In genomic region chr9:48738795-48739476, GRCm38 (mm10) we compare ENCODE assay signal across 13 mouse cellular contexts.
A peak's percentile ranks its signal among the peaks of the same experiment; 100 is the strongest.
DNase-seq lines count a peak whose midpoint lies in the region; TF ChIP-seq lines count a peak whose summit lies in the region.
"Had no signal": no experiment of that assay in that cellular context is flagged by ENCODE, and none has a peak within 500 bp of the region (broad histone marks: within the 10 kb centered on the region; RNA-seq: fewer than 3 reads in every experiment).

No protein-coding gene starts in this region.

- intact Hi-C loops in heart, postnatal 25 days (cut with DNase I): no loop called here
- intact Hi-C loops in left cerebral cortex, adult 2 months (cut with DNase I): loop anchor here (5.0 kb wide), 2 partner anchors 92 to 138 kb away; no protein-coding TSS in a partner anchor
- intact Hi-C loops in left cerebral cortex, postnatal 14 days (cut with DNase I): loop anchor here (5.0 kb wide), 2 partner anchors 38 to 92 kb away; no protein-coding TSS in a partner anchor

- peak; percentile 96 for DNase-seq in heart, adult 11 months
- no peak for DNase-seq in heart, postnatal 25 days (ENCODE audit: low spot score)
- no peak for DNase-seq in left cerebral cortex, adult 2 months (ENCODE audit: extremely low spot score in 1 of 2, low spot score in 2 of 2)
- no peak for DNase-seq in left cerebral cortex, postnatal 14 days (ENCODE audit: low spot score in 2 of 2)
- DNase-seq in 3134 (ENCODE audit: extremely low read depth, insufficient read length, low spot score): peak; percentile 43
- DNase-seq in cerebellum, adult 9-11 months: peak; percentile 59
- no peak for DNase-seq in urinary bladder, postnatal 4 days (ENCODE audit: low spot score in 2 of 2)
- DNase-seq in urinary bladder, postnatal 10 days (ENCODE audit: low spot score): no peak
- DNase-seq: adrenal gland, adult 2 months; heart, postnatal 14 days; thymus, postnatal 36 days had no signal

- no peak overlapping the region for H3K4me3 ChIP-seq in left cerebral cortex, adult 2 months
- H3K4me3 ChIP-seq: limb, embryonic 12.5 days; myocyte had no signal

- no peak for TF ChIP-seq CTCF in left cerebral cortex, adult 2 months (IDR thresholded peaks at IDR 0.05)

- peak overlapping the region; percentile 93 for H3K27ac ChIP-seq in left cerebral cortex, adult 2 months

Comparison
In these comparisons a context has a peak if more than half of its experiments do, and no peak if none do; other contexts are left out.
1. DNase-seq: peak in heart, adult 11 months (single experiment), 3134 (single experiment) and cerebellum, adult 9-11 months (single experiment); none in heart, postnatal 25 days (single experiment), left cerebral cortex, adult 2 months (0 of 2), left cerebral cortex, postnatal 14 days (0 of 2), urinary bladder, postnatal 4 days (0 of 2) and urinary bladder, postnatal 10 days (single experiment).